Mouse (Mus musculus) heart, embryonic 12.5 days (tissue): ENCODE data around the gene Stk17b. TPM values are rescaled to one million over a fixed set of nuclear protein-coding genes. Genes with fewer than 3 reads are reported as not detected.

Source experiments
- ATAC-seq: fragments of 200-750 bp; cut with Nextera tagmentation; 2 replicates; pipeline ENCODE4 v1.8.0; 2017; ENCODE audit warnings: moderate TSS enrichment, moderate library complexity; ENCODE audit not compliant: insufficient number of reproducible peaks, low FRiP score
- H3K27ac ChIP-seq: fragments of 300-500 bp; sonication (generic); 2 replicates; pipeline ENCODE4 v1.5.1; 2016; ENCODE audit warnings: mild to moderate bottlenecking, moderate library complexity; ENCODE audit not compliant: poor library complexity, severe bottlenecking
- H3K27me3 ChIP-seq: fragments of 300-500 bp; sonication (generic); replicated peaks from 2 replicates; pipeline ENCODE4 v1.6.1; 2016; ENCODE audit warnings: mild to moderate bottlenecking, moderate library complexity
- H3K36me3 ChIP-seq: fragments of 300-500 bp; sonication (generic); 2 replicates; pipeline ENCODE4 v1.6.1; 2016; ENCODE audit warnings: mild to moderate bottlenecking, moderate library complexity
- H3K4me1 ChIP-seq: fragments of 300-500 bp; sonication (generic); replicated peaks from 2 replicates; pipeline ENCODE4 v1.6.1; 2016; ENCODE audit warnings: mild to moderate bottlenecking
- H3K4me2 ChIP-seq: fragments of 300-500 bp; sonication (generic); 2 replicates; pipeline ENCODE4 v1.6.1; 2016; ENCODE audit warnings: mild to moderate bottlenecking, moderate library complexity
- H3K4me3 ChIP-seq: fragments of 300-500 bp; sonication (generic); 2 replicates; pipeline ENCODE4 v1.5.1; 2016; ENCODE audit warnings: mild to moderate bottlenecking
- H3K9ac ChIP-seq: fragments of 300-500 bp; sonication (generic); 2 replicates; pipeline ENCODE4 v1.6.1; 2016; ENCODE audit warnings: mild to moderate bottlenecking, moderate library complexity
- H3K9me3 ChIP-seq: fragments of 300-500 bp; sonication (generic); replicated peaks from 2 replicates; pipeline ENCODE4 v1.6.1; 2016; ENCODE audit warnings: mild to moderate bottlenecking, moderate library complexity
- WGBS: fragments of 180-500 bp; shearing (Covaris S2); methylation state at CpG from one replicate; pipeline ENCODE4 v1.1.7; 2016; 5-methylcytosine and 5-hydroxymethylcytosine counted together
- polyA plus RNA-seq: library from polyadenylated mRNA; unstranded; fragments of >200 nt; fragmentation: Nextera tagmentation; extraction: Ambion mirVana; gene quantifications from 2 replicates; pipeline ENCODE4 v1.2.1, GENCODE M21; 2016

Stk17b gene
- polyA plus RNA-seq, 1 experiment from 2014 or later: 20.3 TPM

- Histone ChIP-seq H3K36me3 (peaks cover 7% of the 10 kb centered on the region; the same call in 1 of the 2 replicates), H3K4me2 (no peak overlapping the region), H3K4me1 (no peaks in the 10 kb centered on the region), H3K9me3 (no peaks in the 10 kb centered on the region), H3K4me3 (no peak overlapping the region), H3K9ac (no peak overlapping the region), H3K27me3 (no peaks in the 10 kb centered on the region), H3K27ac (no peak overlapping the region)
- ATAC-seq: no peak
- WGBS: 73% methylated on average over 2 of the region's 2 CpGs
Observed at GRCm38 (mm10) chr1:53814077-53814705, 29.2 kb upstream of the Stk17b start.

GRCm38 (mm10) chr1:53811919-53812318 is 26.9 kb upstream of the Stk17b start:
- H3K4me2 ChIP-seq: no peak overlapping the region
- ATAC-seq: no peak
- H3K4me1 ChIP-seq: no peaks in the 10 kb centered on the region
- H3K36me3 ChIP-seq: peaks cover 7% of the 10 kb centered on the region; the same call in 1 of the 2 replicates
- H3K9ac ChIP-seq: no peak overlapping the region
- WGBS: 78% methylated on average over 4 of the region's 4 CpGs
- no peaks in the 10 kb centered on the region for H3K9me3 ChIP-seq
- no peak overlapping the region for H3K4me3 ChIP-seq
- H3K27me3 ChIP-seq: no peaks in the 10 kb centered on the region
- H3K27ac ChIP-seq: no peak overlapping the region

- no peak overlapping the region for H3K4me2 ChIP-seq
- whole genome bisulfite sequencing: 78% methylated on average over 2 of the region's 2 CpGs
- H3K4me3 ChIP-seq: no peak overlapping the region
- no peak overlapping the region for H3K27ac ChIP-seq
- no peaks in the 10 kb centered on the region for H3K4me1 ChIP-seq
- H3K9ac ChIP-seq: no peak overlapping the region
- no peaks in the 10 kb centered on the region for H3K27me3 ChIP-seq
- no peaks in the 10 kb centered on the region for H3K9me3 ChIP-seq
- ATAC-seq: no peak
- peaks cover 7% of the 10 kb centered on the region; the same call in 1 of the 2 replicates for H3K36me3 ChIP-seq
Observed at GRCm38 (mm10) chr1:53808229-53808628, 23.2 kb upstream of the Stk17b start.

GRCm38 (mm10) chr1:53797811-53798210 is 12.8 kb upstream of the Stk17b start:
- Histone ChIP-seq H3K9ac (no peak overlapping the region), H3K9me3 (no peaks in the 10 kb centered on the region), H3K4me2 (no peak overlapping the region), H3K27ac (no peak overlapping the region), H3K36me3 (no peaks in the 10 kb centered on the region), H3K4me3 (no peak overlapping the region), H3K4me1 (peaks cover 11% of the 10 kb centered on the region; the same call in 1 of the 2 replicates), H3K27me3 (no peaks in the 10 kb centered on the region)
- 47% methylated on average over 3 of the region's 3 CpGs for WGBS
- no peak for ATAC-seq

- Histone ChIP-seq H3K4me1 (peaks cover 11% of the 10 kb centered on the region; the same call in 1 of the 2 replicates), H3K4me3 (no peak overlapping the region), H3K9me3 (no peaks in the 10 kb centered on the region), H3K36me3 (no peaks in the 10 kb centered on the region), H3K27ac (no peak overlapping the region), H3K27me3 (no peaks in the 10 kb centered on the region), H3K9ac (no peak overlapping the region), H3K4me2 (no peak overlapping the region)
- no peak for ATAC-seq
- 18% methylated on average over 5 of the region's 5 CpGs for WGBS
Observed at GRCm38 (mm10) chr1:53797074-53797473, 12.1 kb upstream of the Stk17b start.

GRCm38 (mm10) chr1:53796271-53796670 is 11.2 kb upstream of the Stk17b start:
- no peak overlapping the region for H3K27ac ChIP-seq
- no peak overlapping the region for H3K4me3 ChIP-seq
- no peaks in the 10 kb centered on the region for H3K36me3 ChIP-seq
- ATAC-seq: no peak
- H3K27me3 ChIP-seq: no peaks in the 10 kb centered on the region
- no peaks in the 10 kb centered on the region for H3K9me3 ChIP-seq
- H3K4me2 ChIP-seq: no peak overlapping the region
- no peak overlapping the region for H3K9ac ChIP-seq
- 90% methylated on average over 6 of the region's 6 CpGs for WGBS
- H3K4me1 ChIP-seq: peaks cover 11% of the 10 kb centered on the region; the same call in 1 of the 2 replicates

GRCm38 (mm10) chr1:53795591-53795990 is 10.6 kb upstream of the Stk17b start:
- Histone ChIP-seq H3K27ac (no peak overlapping the region), H3K4me1 (peaks cover 11% of the 10 kb centered on the region; the same call in 1 of the 2 replicates), H3K27me3 (no peaks in the 10 kb centered on the region), H3K4me2 (no peak overlapping the region), H3K36me3 (no peaks in the 10 kb centered on the region), H3K4me3 (no peak overlapping the region), H3K9me3 (no peaks in the 10 kb centered on the region), H3K9ac (no peak overlapping the region)
- no peak for ATAC-seq
- WGBS: 78% methylated on average over 4 of the region's 4 CpGs

- Histone ChIP-seq H3K27me3 (no peaks in the 10 kb centered on the region), H3K27ac (no peak overlapping the region), H3K36me3 (no peaks in the 10 kb centered on the region), H3K4me3 (no peak overlapping the region), H3K9ac (no peak overlapping the region), H3K4me2 (no peak overlapping the region), H3K9me3 (no peaks in the 10 kb centered on the region), H3K4me1 (peaks cover 11% of the 10 kb centered on the region; the same call in 1 of the 2 replicates)
- 85% methylated on average over 5 of the region's 5 CpGs for WGBS
- no peak for ATAC-seq
Observed at GRCm38 (mm10) chr1:53795081-53795480, 10.1 kb upstream of the Stk17b start.

GRCm38 (mm10) chr1:53794279-53794678 is 9.3 kb upstream of the Stk17b start:
- ATAC-seq: no peak
- H3K36me3 ChIP-seq: no peaks in the 10 kb centered on the region
- 80% methylated on average over 2 of the region's 2 CpGs for WGBS

GRCm38 (mm10) chr1:53791343-53791742 is 6.3 kb upstream of the Stk17b start:
- ATAC-seq: no peak
- Histone ChIP-seq H3K27ac (no peak overlapping the region), H3K36me3 (no peaks in the 10 kb centered on the region), H3K9ac (no peak overlapping the region), H3K9me3 (no peaks in the 10 kb centered on the region), H3K4me1 (no peaks in the 10 kb centered on the region), H3K27me3 (no peaks in the 10 kb centered on the region), H3K4me2 (no peak overlapping the region), H3K4me3 (no peak overlapping the region)
- WGBS: 76% methylated on average over 2 of the region's 2 CpGs

More at GRCm38 (mm10) chr1:53794279-53794678, 9.3 kb upstream of the Stk17b start:
- no peaks in the 10 kb centered on the region for H3K9me3 ChIP-seq
- no peak overlapping the region for H3K9ac ChIP-seq
- no peak overlapping the region for H3K4me2 ChIP-seq
- no peak overlapping the region for H3K27ac ChIP-seq
- peaks cover 11% of the 10 kb centered on the region; the same call in 1 of the 2 replicates for H3K4me1 ChIP-seq
- H3K4me3 ChIP-seq: no peak overlapping the region
- H3K27me3 ChIP-seq: no peaks in the 10 kb centered on the region

- Histone ChIP-seq H3K4me3 (peak overlapping the region; percentile 94), H3K36me3 (no peaks in the 10 kb centered on the region), H3K27me3 (no peaks in the 10 kb centered on the region), H3K9me3 (no peaks in the 10 kb centered on the region), H3K4me1 (no peaks in the 10 kb centered on the region), H3K9ac (peak overlapping the region; percentile 96), H3K27ac (peak overlapping the region; percentile 96), H3K4me2 (peak overlapping the region; percentile 76)
- under 1% methylated on average over 17 of the region's 17 CpGs for WGBS
- peak; percentile 46 for ATAC-seq
Observed at GRCm38 (mm10) chr1:53784291-53784720, 718 bp downstream of the Stk17b start.

- no peak overlapping the region for H3K27ac ChIP-seq
- no peak overlapping the region for H3K4me3 ChIP-seq
- no peaks in the 10 kb centered on the region for H3K9me3 ChIP-seq
- H3K27me3 ChIP-seq: no peaks in the 10 kb centered on the region
- WGBS: 92% methylated on average over 1 of the region's 1 CpGs
- no peaks in the 10 kb centered on the region for H3K36me3 ChIP-seq
- H3K4me2 ChIP-seq: no peak overlapping the region
- H3K9ac ChIP-seq: no peak overlapping the region
- no peak for ATAC-seq
- H3K4me1 ChIP-seq: no peaks in the 10 kb centered on the region
Observed at GRCm38 (mm10) chr1:53782956-53783355, 2.1 kb downstream of the Stk17b start.
